21 mouse cellular contexts compared by ENCODE assay signal in genomic region chr6:72203279-72203678, GRCm38 (mm10). TPM values are rescaled to one million over a fixed set of nuclear protein-coding genes. Genes with fewer than 3 reads are reported as not detected.
DNase-seq lines count a peak whose midpoint lies in the region; ATAC-seq and TF ChIP-seq lines count a peak whose summit lies in the region.
"Had no signal": no experiment of that assay in that cellular context is flagged by ENCODE, and none has a peak within 500 bp of the region (broad histone marks: within the 10 kb centered on the region; RNA-seq: fewer than 3 reads in every experiment).

No protein-coding gene starts in this region.

- no peak for TF ChIP-seq EP300 in heart, adult 2 months (IDR thresholded peaks at IDR 0.05; ENCODE audit: insufficient read depth, low read depth, low read length)

- peak; percentile 19 for DNase-seq in adrenal gland, postnatal 25 days
- no peak for DNase-seq in adrenal gland, adult 18-20 months (ENCODE audit: low spot score in 2 of 2)
- DNase-seq in heart, adult 2 months = no peak
- peak; percentile 47 for DNase-seq in kidney, postnatal 10 days
- no peak for DNase-seq in kidney, adult 11 months
- DNase-seq in liver, adult 2 months (ENCODE audit: extremely low read depth, low read depth, low spot score) = peak; percentile 22
- no peak for DNase-seq in liver, embryonic 11.5 days (ENCODE audit: low spot score)
- DNase-seq: cerebellum, adult 9-11 months; cerebellum, postnatal 36 days; gastrocnemius, postnatal 14 days; heart, postnatal 4 days had no signal

- no peaks in the 10 kb centered on the region for H3K9me3 ChIP-seq in heart, embryonic 11.5 days (replicated peaks; ENCODE audit: control insufficient read depth, low read length)
- H3K9me3 ChIP-seq in liver, embryonic 11.5 days (ENCODE audit: control insufficient read depth, low read length) = no peaks in the 10 kb centered on the region
- H3K9me3 ChIP-seq: embryonic facial prominence, embryonic 13.5 days; forebrain, embryonic 12.5 days; heart, embryonic 13.5 days; hindbrain, embryonic 12.5 days had no signal

- H3K36me3 ChIP-seq in heart, adult 2 months (ENCODE audit: control insufficient read depth, insufficient read depth, low read length) = no peaks in the 10 kb centered on the region
- no peaks in the 10 kb centered on the region for H3K36me3 ChIP-seq in heart, embryonic 11.5 days (ENCODE audit: control insufficient read depth, insufficient read depth, low read length)
- H3K36me3 ChIP-seq in liver, adult 2 months (ENCODE audit: control insufficient read depth, insufficient read depth, low read length) = no peaks in the 10 kb centered on the region; the same call in 1 of the 2 replicates
- peaks cover 2% of the 10 kb centered on the region; the same call in 1 of the 2 replicates for H3K36me3 ChIP-seq in liver, embryonic 11.5 days (ENCODE audit: control insufficient read depth, insufficient read depth, low read length)

- TF ChIP-seq POLR2A in heart, adult 2 months (IDR thresholded peaks at IDR 0.05; ENCODE audit: insufficient read depth, low read depth, low read length) = no peak
- TF ChIP-seq POLR2A in liver, adult 2 months (IDR thresholded peaks at IDR 0.05; ENCODE audit: extremely low read depth, insufficient read depth, low read length) = no peak

- peak overlapping the region; percentile 33 for H3K27ac ChIP-seq in heart, adult 2 months
- no peak overlapping the region for H3K27ac ChIP-seq in heart, embryonic 11.5 days (ENCODE audit: low read depth, low read length)
- no peak overlapping the region for H3K27ac ChIP-seq in liver, adult 2 months (replicated peaks; ENCODE audit: insufficient read depth, low read depth, low read length)
- H3K27ac ChIP-seq in liver, embryonic 11.5 days (ENCODE audit: low read depth, low read length) = no peak overlapping the region
- H3K27ac ChIP-seq: embryonic facial prominence, embryonic 13.5 days; forebrain, embryonic 12.5 days; heart, embryonic 13.5 days; hindbrain, embryonic 12.5 days had no signal

- H3K27me3 ChIP-seq in heart, adult 2 months (ENCODE audit: control insufficient read depth, insufficient read depth, low read length) = no peaks in the 10 kb centered on the region
- no peaks in the 10 kb centered on the region for H3K27me3 ChIP-seq in heart, embryonic 11.5 days (ENCODE audit: control insufficient read depth, insufficient read depth, low read length)
- H3K27me3 ChIP-seq in liver, adult 2 months (ENCODE audit: control insufficient read depth, insufficient read depth, low read length) = no peaks in the 10 kb centered on the region
- no peaks in the 10 kb centered on the region; the same call in 1 of the 2 replicates for H3K27me3 ChIP-seq in liver, embryonic 11.5 days (replicated peaks; ENCODE audit: control insufficient read depth, insufficient read depth, low read length)
- H3K27me3 ChIP-seq: forebrain, embryonic 12.5 days; hindbrain, embryonic 12.5 days had no signal

- intact Hi-C loops in heart, adult 2 months (cut with DNase I) = loop anchor here (2.0 kb wide), 1 partner anchor 14 kb away; no protein-coding TSS in a partner anchor

- no peak for TF ChIP-seq CTCF in heart, adult 2 months (IDR thresholded peaks at IDR 0.05)
- no peak for TF ChIP-seq CTCF in liver, adult 2 months (IDR thresholded peaks at IDR 0.05; ENCODE audit: low read depth, low read length)

- H3K4me3 ChIP-seq in heart, adult 2 months = no peak overlapping the region
- no peak overlapping the region for H3K4me3 ChIP-seq in heart, embryonic 11.5 days (ENCODE audit: low read depth, low read length)
- no peak overlapping the region for H3K4me3 ChIP-seq in liver, adult 2 months (ENCODE audit: insufficient read depth, low read depth, low read length)
- no peak overlapping the region for H3K4me3 ChIP-seq in liver, embryonic 11.5 days (ENCODE audit: low read depth, low read length)
- H3K4me3 ChIP-seq: embryonic facial prominence, embryonic 13.5 days; forebrain, embryonic 12.5 days; heart, embryonic 13.5 days; hindbrain, embryonic 12.5 days had no signal

- 29% methylated on average over 5 of the region's 5 CpGs for WGBS in heart, adult 2 months
- 54% methylated on average over 5 of the region's 5 CpGs for WGBS in heart, embryonic 11.5 days (ENCODE audit: insufficient replicate concordance)
- 42% methylated on average over 5 of the region's 5 CpGs for WGBS in liver, adult 2 months
- 67% methylated on average over 5 of the region's 5 CpGs for WGBS in liver, embryonic 11.5 days

- H3K79me2 ChIP-seq in heart, adult 2 months (replicated peaks; ENCODE audit: control insufficient read depth, insufficient read depth, low read length) = no peaks in the 10 kb centered on the region
- H3K79me2 ChIP-seq in liver, adult 2 months (ENCODE audit: control insufficient read depth, insufficient read depth, low read length) = no peaks in the 10 kb centered on the region

- no peak overlapping the region for H3K4me2 ChIP-seq in heart, embryonic 11.5 days
- no peak overlapping the region for H3K4me2 ChIP-seq in liver, embryonic 11.5 days
- H3K4me2 ChIP-seq: embryonic facial prominence, embryonic 13.5 days; forebrain, embryonic 12.5 days; heart, embryonic 13.5 days; hindbrain, embryonic 12.5 days had no signal

- no peak overlapping the region for H3K9ac ChIP-seq in heart, adult 2 months (ENCODE audit: low read depth, low read length)
- no peak overlapping the region for H3K9ac ChIP-seq in heart, embryonic 11.5 days (ENCODE audit: low read depth, low read length)
- H3K9ac ChIP-seq in liver, adult 2 months (ENCODE audit: low read depth, low read length) = no peak overlapping the region
- no peak overlapping the region for H3K9ac ChIP-seq in liver, embryonic 11.5 days (ENCODE audit: low read depth, low read length)
- H3K9ac ChIP-seq: embryonic facial prominence, embryonic 13.5 days; forebrain, embryonic 12.5 days; heart, embryonic 13.5 days; hindbrain, embryonic 12.5 days had no signal

- no peak for ATAC-seq in heart, embryonic 11.5 days (replicated peaks; ENCODE audit: insufficient number of reproducible peaks, low FRiP score, low TSS enrichment)
- ATAC-seq in liver, embryonic 11.5 days (replicated peaks; ENCODE audit: low FRiP score) = no peak
- ATAC-seq: forebrain, embryonic 16.5 days; hindbrain, embryonic 16.5 days; inflammation-experienced regulatory T-cells, adult 6 months had no signal

- H3K4me1 ChIP-seq in heart, adult 2 months (ENCODE audit: control insufficient read depth, insufficient read depth, low read length) = peaks cover 27% of the 10 kb centered on the region
- peaks cover 27% of the 10 kb centered on the region for H3K4me1 ChIP-seq in heart, embryonic 11.5 days (ENCODE audit: control insufficient read depth, insufficient read depth, low read length)
- H3K4me1 ChIP-seq in liver, adult 2 months (ENCODE audit: control insufficient read depth, insufficient read depth, low read length) = peaks cover 5% of the 10 kb centered on the region; the same call in 1 of the 2 replicates
- H3K4me1 ChIP-seq in liver, embryonic 11.5 days (replicated peaks; ENCODE audit: control insufficient read depth, insufficient read depth, low read length) = peaks cover 3% of the 10 kb centered on the region

RNA-seq across cellular contexts. Expression of gene Atoh8, which starts 32.1 kb away (rescaled TPM):
- total RNA-seq in adrenal gland, postnatal 25 days (2021) = 2.2 and 3.3 TPM in 2 replicates
- 1 to 10 TPM; 2.9 to 3.7 TPM for total RNA-seq in adrenal gland, adult 18-20 months (2021)
- 10 to 100 TPM; 11.0 to 13.5 TPM for total RNA-seq in heart, adult 2 months (2021)
- 9.3 and 12.7 TPM in 2 replicates for polyA plus RNA-seq in heart, adult 2 months (2012; rRNA removed)
- 11.6 and 11.8 TPM in 2 replicates for polyA plus RNA-seq in heart, embryonic 11.5 days (2014; fragmentation: Nextera tagmentation; extraction: Ambion mirVana)
- total RNA-seq in liver, adult 2 months (2014; rRNA removed) = 5.1 and 15.4 TPM in 2 replicates
- 22.9 and 28.7 TPM in 2 replicates for polyA plus RNA-seq in liver, adult 2 months (2012; rRNA removed)
- 3.1 and 3.4 TPM in 2 replicates for polyA plus RNA-seq in liver, embryonic 11.5 days (2014; fragmentation: Nextera tagmentation; extraction: Ambion mirVana)
- total RNA-seq: granulocyte monocyte progenitor cell, adult 5-6 weeks; MEL had no signal
- polyA plus RNA-seq: inflammation-experienced regulatory T-cells, adult 6 months had no signal

Comparison
In these comparisons a context has a peak if more than half of its experiments do, and no peak if none do; other contexts are left out.
1. DNase-seq: peak in adrenal gland, postnatal 25 days (single experiment), kidney, postnatal 10 days (single experiment) and liver, adult 2 months (single experiment); none in adrenal gland, adult 18-20 months (0 of 2), heart, adult 2 months (0 of 2), kidney, adult 11 months (single experiment) and liver, embryonic 11.5 days (single experiment).